Mouse (Mus musculus) lung, adult 2 months (tissue): ENCODE results near the gene Slc16a1. TPM values are rescaled to one million over a fixed set of nuclear protein-coding genes. Genes with fewer than 3 reads are reported as not detected.

ENCODE experiments used
- DNase-seq: peaks from one replicate; pipeline ENCODE4 v3.0.0; 2022
- H3K4me1 ChIP-seq: fragments of 200-500 bp; 2 replicates; pipeline ENCODE4 v1.6.1; 2011; ENCODE audit warnings: low read length; ENCODE audit not compliant: control insufficient read depth, insufficient read depth
- H3K4me3 ChIP-seq: fragments of 200-500 bp; replicated peaks from 2 replicates; pipeline ENCODE3; 2011; ENCODE audit warnings: low read depth, mild to moderate bottlenecking, control low read depth, low read length; ENCODE audit errors: extremely low read depth
- CTCF ChIP-seq: fragments of 200-500 bp; IDR thresholded peaks from 2 replicates; pipeline ENCODE4 v1.5.1; 2011; ENCODE audit warnings: mild to moderate bottlenecking, low read length, control low read depth; ENCODE audit not compliant: insufficient read depth
- POLR2A ChIP-seq: fragments of 200-500 bp; IDR thresholded peaks from 2 replicates; pipeline ENCODE4 v1.6.1; 2011; ENCODE audit warnings: low read depth, mild to moderate bottlenecking, control low read depth, low read length, borderline replicate concordance; ENCODE audit errors: extremely low read depth
- WGBS: fragments of 180-500 bp; shearing (Covaris S2); methylation state at CpG from one replicate; pipeline ENCODE4 v1.1.7; 2018; 5-methylcytosine and 5-hydroxymethylcytosine counted together
- polyA plus RNA-seq: library from polyadenylated mRNA; depleted of rRNA; stranded (reverse); fragments of >200 nt; gene quantifications from 2 replicates; pipeline ENCODE4 v1.2.3, GENCODE M21; 2012; rRNA removed

Slc16a1 gene
- polyA plus RNA-seq, result 14.5 and 15.7 TPM in 2 replicates

GRCm38 (mm10) chr3:104638403-104638779 is at the start of gene Slc16a1:
TSS of gene Slc16a1 (plus strand) at chr3:104638668.
- peak; percentile 84; the same call in 1 of the 2 replicates for TF ChIP-seq POLR2A
- TF ChIP-seq CTCF, result no peak
- WGBS, result 2% methylated on average over 49 of the region's 50 CpGs
- Histone ChIP-seq H3K4me3 (peak within 1 kb of the TSS; percentile 71), H3K4me1 (peaks cover 3% of the 10 kb centered on the region; the same call in 1 of the 2 replicates)
- DNase-seq, result peak; percentile 84

- peaks cover 7% of the 10 kb centered on the region for H3K4me1 ChIP-seq
- H3K4me3 ChIP-seq, result no peak overlapping the region
- no peak for DNase-seq
- whole genome bisulfite sequencing, result 48% methylated on average over 6 of the region's 6 CpGs
- TF ChIP-seq POLR2A (no peak), CTCF (no peak)
These were observed 41.9 kb upstream of the Slc16a1 start for GRCm38 (mm10) chr3:104596451-104597134.

- TF ChIP-seq CTCF (no peak), POLR2A (no peak)
- peak overlapping the region; percentile 11 for H3K4me3 ChIP-seq
- no peak for DNase-seq
- 51% methylated on average over 10 of the region's 10 CpGs for WGBS
- H3K4me1 ChIP-seq, result peaks cover 8% of the 10 kb centered on the region
These were observed 41.2 kb upstream of the Slc16a1 start for GRCm38 (mm10) chr3:104597135-104597764.

GRCm38 (mm10) chr3:104599296-104600150 is 38.9 kb upstream of the Slc16a1 start:
- Histone ChIP-seq H3K4me1 (peaks cover 10% of the 10 kb centered on the region), H3K4me3 (no peak overlapping the region)
- DNase-seq, result no peak
- 54% methylated on average over 20 of the region's 20 CpGs for WGBS
- TF ChIP-seq POLR2A (no peak), CTCF (no peak)

GRCm38 (mm10) chr3:104600691-104601090 is 37.8 kb upstream of the Slc16a1 start:
- DNase-seq, result no peak
- Histone ChIP-seq H3K4me3 (no peak overlapping the region), H3K4me1 (peaks cover 10% of the 10 kb centered on the region)
- no peak for TF ChIP-seq CTCF
- no peak for TF ChIP-seq POLR2A
- WGBS, result 37% methylated on average over 3 of the region's 3 CpGs

GRCm38 (mm10) chr3:104601680-104602079 is 36.8 kb upstream of the Slc16a1 start:
- no peak for TF ChIP-seq CTCF
- no peak for DNase-seq

GRCm38 (mm10) chr3:104609690-104610380 is 28.6 kb upstream of the Slc16a1 start:
- Histone ChIP-seq H3K4me3 (no peak overlapping the region), H3K4me1 (peaks cover 4% of the 10 kb centered on the region; the same call in 1 of the 2 replicates)
- 63% methylated on average over 8 of the region's 8 CpGs for WGBS
- DNase-seq, result no peak
- TF ChIP-seq CTCF, result no peak
- TF ChIP-seq POLR2A, result no peak

More at GRCm38 (mm10) chr3:104601680-104602079, 36.8 kb upstream of the Slc16a1 start:
- Histone ChIP-seq H3K4me1 (peaks cover 10% of the 10 kb centered on the region), H3K4me3 (no peak overlapping the region)
- 51% methylated on average over 4 of the region's 4 CpGs for WGBS

GRCm38 (mm10) chr3:104610453-104611230 is 27.8 kb upstream of the Slc16a1 start:
- TF ChIP-seq CTCF, result no peak
- no peak for TF ChIP-seq POLR2A
- peaks cover 4% of the 10 kb centered on the region; the same call in 1 of the 2 replicates for H3K4me1 ChIP-seq
- 37% methylated on average over 6 of the region's 6 CpGs for WGBS
- no peak for DNase-seq
- no peak overlapping the region for H3K4me3 ChIP-seq

GRCm38 (mm10) chr3:104611951-104612350 is 26.5 kb upstream of the Slc16a1 start:
- TF ChIP-seq CTCF, result no peak
- no peak for TF ChIP-seq POLR2A
- H3K4me3 ChIP-seq, result no peak overlapping the region
- H3K4me1 ChIP-seq, result peaks cover 4% of the 10 kb centered on the region; the same call in 1 of the 2 replicates
- no peak for DNase-seq
- WGBS, result 70% methylated on average over 3 of the region's 3 CpGs
